Mouse (Mus musculus) cortical plate, adult 2 months (tissue): ENCODE measurements around the gene Calml4.

ENCODE experiments used
- CTCF ChIP-seq: fragments of 200-500 bp; IDR thresholded peaks from 2 replicates; pipeline ENCODE4 v1.5.1; 2011; ENCODE audit warnings: mild to moderate bottlenecking, control low read depth, low read length; ENCODE audit not compliant: insufficient read depth; ENCODE audit errors: extremely low read depth
- POLR2A ChIP-seq: fragments of 200-500 bp; IDR thresholded peaks from 2 replicates; pipeline ENCODE4 v1.6.1; 2011; ENCODE audit warnings: mild to moderate bottlenecking, low read length, control low read depth; ENCODE audit not compliant: insufficient read depth; ENCODE audit errors: extremely low read depth

- TF ChIP-seq POLR2A, result no peak
- no peak for TF ChIP-seq CTCF
Measured at GRCm38 (mm10) chr9:62854483-62854882, 3.4 kb upstream of the Calml4 start.
